Mouse (Mus musculus): Measurements from ENCODE around the gene Cntnap1. TPM values are rescaled to one million over a fixed set of nuclear protein-coding genes. Genes with fewer than 3 reads are reported as not detected.

The Cntnap1 gene
- polyA plus RNA-seq, 1 experiment: 151 TPM

- Histone ChIP-seq H3K27ac (ENCODE audit: insufficient read depth, low read length) (peak overlapping the region; percentile 93), H3K4me3 (replicated peaks; ENCODE audit: insufficient read depth, low read depth, low read length) (peak overlapping the region; percentile 91), H3K4me1 (ENCODE audit: control insufficient read depth, insufficient read depth, low read length) (peaks cover 25% of the 10 kb centered on the region), H3K27me3 (ENCODE audit: control insufficient read depth, insufficient read depth, low read length) (no peaks in the 10 kb centered on the region)
- TF ChIP-seq CTCF (IDR thresholded peaks at IDR 0.05; ENCODE audit: borderline replicate concordance, insufficient read depth, low read depth, low read length) (no peak), POLR2A (IDR thresholded peaks at IDR 0.05; ENCODE audit: borderline replicate concordance, insufficient read depth, low read length) (no peak)
- 6% methylated on average over 17 of the region's 17 CpGs for WGBS
- peak; percentile 60 to 72 for DNase-seq
Observed at GRCm38 (mm10) chr11:101169301-101170107, 819 bp upstream of the Cntnap1 start.

- no peaks in the 10 kb centered on the region for H3K27me3 ChIP-seq (ENCODE audit: control insufficient read depth, insufficient read depth, low read length)
- peak within 1 kb of the TSS; percentile 93 for H3K27ac ChIP-seq (ENCODE audit: insufficient read depth, low read length)
- H3K4me1 ChIP-seq (ENCODE audit: control insufficient read depth, insufficient read depth, low read length): peaks cover 29% of the 10 kb centered on the region
- WGBS: 1% methylated on average over 45 of the region's 50 CpGs
- TF ChIP-seq POLR2A (IDR thresholded peaks at IDR 0.05; ENCODE audit: borderline replicate concordance, insufficient read depth, low read length) (peak; percentile 59; the same call in 1 of the 2 replicates), CTCF (IDR thresholded peaks at IDR 0.05; ENCODE audit: borderline replicate concordance, insufficient read depth, low read depth, low read length) (0 out of 2 replicates have a peak, but pooled peaks have one; percentile 1)
- DNase-seq: peak; percentile 93 to 99
- peak within 1 kb of the TSS; percentile 91 for H3K4me3 ChIP-seq (replicated peaks; ENCODE audit: insufficient read depth, low read depth, low read length)
Observed at GRCm38 (mm10) chr11:101170811-101171610, 688 bp downstream of the Cntnap1 start, which contains the start of gene Plekhh3. Gene Plekhh3, minus strand, starts transcription at chr11:101171351.

- Histone ChIP-seq H3K4me1 (ENCODE audit: control insufficient read depth, insufficient read depth, low read length) (peaks cover 29% of the 10 kb centered on the region), H3K27ac (ENCODE audit: insufficient read depth, low read length) (peak overlapping the region; percentile 89), H3K27me3 (ENCODE audit: control insufficient read depth, insufficient read depth, low read length) (no peaks in the 10 kb centered on the region), H3K4me3 (replicated peaks; ENCODE audit: insufficient read depth, low read depth, low read length) (peak overlapping the region; percentile 61)
- DNase-seq: peak; percentile 84 to 86
- peak; percentile 64 for TF ChIP-seq POLR2A (IDR thresholded peaks at IDR 0.05; ENCODE audit: borderline replicate concordance, insufficient read depth, low read length)
- TF ChIP-seq CTCF (IDR thresholded peaks at IDR 0.05; ENCODE audit: borderline replicate concordance, insufficient read depth, low read depth, low read length): no peak
- under 1% methylated on average over 31 of the region's 31 CpGs for WGBS
Observed at GRCm38 (mm10) chr11:101171721-101172433, 1.6 kb downstream of the Cntnap1 start.

GRCm38 (mm10) chr11:101172434-101172815, 2.1 kb downstream of the Cntnap1 start:
- H3K4me1 ChIP-seq (ENCODE audit: control insufficient read depth, insufficient read depth, low read length): peaks cover 29% of the 10 kb centered on the region
- TF ChIP-seq CTCF (IDR thresholded peaks at IDR 0.05; ENCODE audit: borderline replicate concordance, insufficient read depth, low read depth, low read length): no peak
- no peak for TF ChIP-seq POLR2A (IDR thresholded peaks at IDR 0.05; ENCODE audit: borderline replicate concordance, insufficient read depth, low read length)

GRCm38 (mm10) chr11:101173112-101173511, 2.8 kb downstream of the Cntnap1 start:
- TF ChIP-seq POLR2A (IDR thresholded peaks at IDR 0.05; ENCODE audit: borderline replicate concordance, insufficient read depth, low read length) (no peak), CTCF (IDR thresholded peaks at IDR 0.05; ENCODE audit: borderline replicate concordance, insufficient read depth, low read depth, low read length) (no peak)
- peaks cover 27% of the 10 kb centered on the region for H3K4me1 ChIP-seq (ENCODE audit: control insufficient read depth, insufficient read depth, low read length)
- no peaks in the 10 kb centered on the region for H3K27me3 ChIP-seq (ENCODE audit: control insufficient read depth, insufficient read depth, low read length)
- DNase-seq: peak; percentile 59 to 61
- H3K4me3 ChIP-seq (replicated peaks; ENCODE audit: insufficient read depth, low read depth, low read length): peak overlapping the region; percentile 11
- 15% methylated on average over 11 of the region's 11 CpGs for WGBS
- no peak overlapping the region for H3K27ac ChIP-seq (ENCODE audit: insufficient read depth, low read length)

More at GRCm38 (mm10) chr11:101172434-101172815, 2.1 kb downstream of the Cntnap1 start:
- Histone ChIP-seq H3K27ac (ENCODE audit: insufficient read depth, low read length) (peak overlapping the region; percentile 89), H3K4me3 (replicated peaks; ENCODE audit: insufficient read depth, low read depth, low read length) (peak overlapping the region; percentile 61), H3K27me3 (ENCODE audit: control insufficient read depth, insufficient read depth, low read length) (no peaks in the 10 kb centered on the region)
- DNase-seq: no peak
- WGBS: 7% methylated on average over 5 of the region's 5 CpGs

GRCm38 (mm10) chr11:101173631-101174388, 3.5 kb downstream of the Cntnap1 start:
- WGBS: 4% methylated on average over 61 of the region's 61 CpGs
- DNase-seq: peak; percentile 76 to 80
- peak overlapping the region; percentile 22 for H3K4me3 ChIP-seq (replicated peaks; ENCODE audit: insufficient read depth, low read depth, low read length)
- TF ChIP-seq CTCF (IDR thresholded peaks at IDR 0.05; ENCODE audit: borderline replicate concordance, insufficient read depth, low read depth, low read length) (peak; percentile 63), POLR2A (IDR thresholded peaks at IDR 0.05; ENCODE audit: borderline replicate concordance, insufficient read depth, low read length) (no peak)
- peak overlapping the region; percentile 77 for H3K27ac ChIP-seq (ENCODE audit: insufficient read depth, low read length)
- H3K27me3 ChIP-seq (ENCODE audit: control insufficient read depth, insufficient read depth, low read length): no peaks in the 10 kb centered on the region
- H3K4me1 ChIP-seq (ENCODE audit: control insufficient read depth, insufficient read depth, low read length): peaks cover 25% of the 10 kb centered on the region

Data from cerebellum, adult 2 months (tissue).